Mouse (Mus musculus) kidney, postnatal 0 days (tissue): ENCODE results near the gene Wfdc11. TPM values are rescaled to one million over a fixed set of nuclear protein-coding genes. Genes with fewer than 3 reads are reported as not detected.
A peak's percentile ranks its signal among the peaks of the same experiment; 100 is the strongest.

Experiments used
- ATAC-seq: fragments of 200-750 bp; cut with Nextera tagmentation; replicated peaks from 2 replicates; pipeline ENCODE4 v1.8.0; 2017; ENCODE audit warnings: low read depth, moderate number of reproducible peaks, moderate TSS enrichment, moderate library complexity; ENCODE audit not compliant: low FRiP score
- DNase-seq: peaks from one replicate; pipeline ENCODE4 v3.0.0-alpha.2; 2016; ENCODE audit warnings: low spot score
- H3K27ac ChIP-seq: fragments of 300-500 bp; sonication (generic); 2 replicates; pipeline ENCODE4 v1.5.1; 2014; ENCODE audit warnings: mild to moderate bottlenecking
- H3K27me3 ChIP-seq: fragments of 300-500 bp; sonication (generic); 2 replicates; pipeline ENCODE4 v1.6.1; 2014; ENCODE audit warnings: low read length, mixed read lengths; ENCODE audit not compliant: insufficient read depth
- H3K36me3 ChIP-seq: fragments of 300-500 bp; sonication (generic); 2 replicates; pipeline ENCODE4 v1.6.1; 2014; ENCODE audit warnings: low read length, mixed read lengths; ENCODE audit not compliant: insufficient read depth
- H3K4me1 ChIP-seq: fragments of 300-500 bp; sonication (generic); replicated peaks from 2 replicates; pipeline ENCODE4 v1.6.1; 2014; ENCODE audit warnings: antibody characterized with exemption, low read length, mixed read lengths; ENCODE audit not compliant: insufficient read depth
- H3K4me2 ChIP-seq: fragments of 300-500 bp; sonication (generic); 2 replicates; pipeline ENCODE4 v1.6.1; 2014; ENCODE audit warnings: mild to moderate bottlenecking, low read length, moderate library complexity, mixed read lengths
- H3K4me3 ChIP-seq: fragments of 300-500 bp; sonication (generic); replicated peaks from 2 replicates; pipeline ENCODE4 v1.5.1; 2014; ENCODE audit warnings: low read depth, low read length
- H3K9ac ChIP-seq: fragments of 300-500 bp; sonication (generic); 2 replicates; pipeline ENCODE4 v1.6.1; 2014; ENCODE audit warnings: low read depth, low read length
- H3K9me3 ChIP-seq: fragments of 300-500 bp; sonication (generic); replicated peaks from 2 replicates; pipeline ENCODE4 v1.6.1; 2016; ENCODE audit warnings: low read length, inconsistent platforms, mixed read lengths
- CTCF ChIP-seq: IDR thresholded peaks from 2 replicates; pipeline ENCODE4 v1.5.1; 2016; ENCODE audit warnings: antibody characterized with exemption, low read depth, mild to moderate bottlenecking, moderate library complexity
- WGBS: fragments of 180-500 bp; shearing (Covaris S2); extraction: QIAGEN DNeasy Blood & Tissue Kit; methylation state at CpG from one replicate; pipeline ENCODE4 v1.1.7; 2014; 5-methylcytosine and 5-hydroxymethylcytosine counted together
- polyA plus RNA-seq: library from polyadenylated mRNA; unstranded; fragments of >200 nt; fragmentation: Nextera tagmentation; extraction: Ambion mirVana; gene quantifications from 2 replicates; pipeline ENCODE4 v1.2.1, GENCODE M21; 2015

Wfdc11 gene
- polyA plus RNA-seq, 1 experiment from 2014 or later = not detected

DNA sequence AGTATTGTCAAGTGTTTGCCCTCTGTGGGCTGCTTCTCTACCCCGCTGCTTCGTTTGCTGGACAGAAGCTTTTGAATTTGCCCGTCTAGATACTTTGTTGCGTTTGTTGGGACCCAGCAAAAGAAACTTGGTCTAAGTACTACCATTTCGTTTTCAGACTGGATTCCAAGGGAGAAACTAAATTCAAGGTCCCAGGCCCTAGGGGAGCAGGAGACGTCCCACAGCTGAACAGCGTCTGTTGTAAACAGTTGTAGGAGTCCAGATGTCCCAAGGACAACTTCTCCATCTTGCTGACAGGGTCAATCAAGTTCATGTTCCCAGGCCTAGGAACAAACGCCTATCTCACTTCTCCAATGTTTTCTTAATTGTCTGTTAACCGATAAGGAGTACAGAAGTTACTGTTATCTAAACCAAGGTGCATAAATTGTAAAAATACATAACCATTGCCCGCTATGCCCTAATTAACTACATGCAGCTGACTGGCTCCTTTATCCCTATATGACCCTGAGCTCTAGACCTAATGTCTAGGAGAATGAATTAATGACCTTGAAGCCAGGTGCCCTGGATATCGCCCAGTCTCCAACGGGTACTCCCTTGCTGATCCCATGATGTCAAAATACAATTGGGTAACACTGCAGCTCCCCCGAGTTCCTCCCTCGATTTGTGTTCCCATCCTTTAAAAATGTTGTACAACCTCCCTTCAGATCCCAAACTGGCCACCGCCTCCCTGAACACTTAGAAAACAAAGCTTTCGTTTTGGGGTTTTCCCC is 3.2 kb upstream of the Wfdc11 start:
- H3K4me3 ChIP-seq = no peak overlapping the region
- H3K9ac ChIP-seq = no peak overlapping the region
- no peak for DNase-seq
- H3K27ac ChIP-seq = no peak overlapping the region
- no peak for TF ChIP-seq CTCF
- WGBS = 69% methylated on average over 16 of the region's 16 CpGs
- H3K4me2 ChIP-seq = no peak overlapping the region
- no peak for ATAC-seq
- H3K36me3 ChIP-seq = no peaks in the 10 kb centered on the region
- no peaks in the 10 kb centered on the region for H3K9me3 ChIP-seq
- no peaks in the 10 kb centered on the region for H3K27me3 ChIP-seq
- no peaks in the 10 kb centered on the region for H3K4me1 ChIP-seq

DNA sequence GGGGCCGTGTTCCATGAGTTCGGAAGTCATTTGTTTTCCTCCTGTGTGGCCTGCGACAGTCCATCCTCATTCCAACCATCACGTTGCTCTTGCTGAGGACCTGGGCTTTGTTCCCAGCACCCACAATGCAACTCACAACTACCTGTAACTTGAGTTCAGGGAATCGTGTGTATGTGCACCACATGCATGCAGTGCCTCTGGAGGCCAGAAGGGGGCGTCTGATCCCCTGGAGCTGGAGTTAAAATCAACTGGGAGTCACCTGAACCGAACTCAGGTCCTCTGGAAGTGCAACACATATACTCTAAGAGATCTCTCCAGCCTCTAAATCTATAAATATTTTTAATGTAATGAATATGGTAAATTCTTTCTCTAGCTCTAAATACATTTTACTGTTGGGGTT is 2.2 kb upstream of the Wfdc11 start:
- Histone ChIP-seq H3K27me3 (no peaks in the 10 kb centered on the region), H3K27ac (no peak overlapping the region), H3K9me3 (no peaks in the 10 kb centered on the region), H3K4me3 (no peak overlapping the region), H3K4me1 (no peaks in the 10 kb centered on the region), H3K4me2 (no peak overlapping the region), H3K9ac (no peak overlapping the region), H3K36me3 (no peaks in the 10 kb centered on the region)
- peak; percentile 28; the same call in 1 of the 2 replicates for TF ChIP-seq CTCF
- ATAC-seq = no peak
- DNase-seq = no peak
- 80% methylated on average over 7 of the region's 7 CpGs for WGBS

DNA sequence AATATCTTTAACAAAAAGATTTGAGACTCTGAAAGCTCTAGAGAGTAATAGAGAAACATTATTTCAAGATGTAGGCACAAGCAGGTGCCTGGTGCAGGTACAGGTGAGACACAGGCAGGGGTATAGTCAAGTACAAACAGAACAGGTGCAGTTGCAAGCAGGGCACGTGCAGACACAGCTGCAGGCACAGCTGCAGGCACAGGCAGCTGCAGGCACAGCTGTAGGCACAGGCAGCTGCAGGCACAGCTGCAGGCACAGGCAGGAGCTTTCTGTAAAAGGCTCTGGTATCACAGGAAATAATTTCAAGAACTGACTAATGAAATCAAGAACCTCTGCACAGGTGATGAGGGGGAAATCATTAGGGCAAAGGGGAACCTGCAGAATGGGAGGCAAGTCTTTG is 2.9 kb downstream of the Wfdc11 start:
- H3K9me3 ChIP-seq = no peaks in the 10 kb centered on the region
- no peak for DNase-seq
- WGBS = 15% methylated on average over 1 of the region's 1 CpGs
- H3K36me3 ChIP-seq = no peaks in the 10 kb centered on the region
- no peaks in the 10 kb centered on the region for H3K4me1 ChIP-seq
- H3K4me2 ChIP-seq = no peak overlapping the region
- H3K4me3 ChIP-seq = no peak overlapping the region
- no peak overlapping the region for H3K27ac ChIP-seq
- no peak overlapping the region for H3K9ac ChIP-seq
- H3K27me3 ChIP-seq = no peaks in the 10 kb centered on the region
- no peak for ATAC-seq
- TF ChIP-seq CTCF = no peak

DNA sequence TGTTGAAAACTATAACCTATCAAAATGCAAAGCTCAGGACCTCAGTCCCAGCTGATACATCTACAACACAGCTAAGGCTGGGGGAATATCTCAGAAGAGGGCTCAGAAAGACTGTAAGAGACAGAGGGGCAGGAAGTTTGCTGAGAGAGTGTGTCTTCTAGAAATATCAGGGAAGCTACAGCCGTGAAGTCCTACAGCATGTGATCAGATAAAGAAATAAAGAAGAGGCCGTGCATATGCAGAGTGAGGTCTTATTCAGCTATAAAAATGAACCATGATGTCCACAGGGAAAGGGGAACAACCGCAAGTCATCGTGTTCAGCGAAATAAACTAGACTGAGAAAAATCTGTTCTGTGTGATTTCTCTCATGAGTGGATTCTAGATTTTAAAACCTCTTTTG is 3.6 kb downstream of the Wfdc11 start:
- no peaks in the 10 kb centered on the region for H3K36me3 ChIP-seq
- no peak for DNase-seq
- H3K9ac ChIP-seq = no peak overlapping the region
- no peaks in the 10 kb centered on the region for H3K27me3 ChIP-seq
- no peaks in the 10 kb centered on the region for H3K9me3 ChIP-seq
- WGBS = 73% methylated on average over 5 of the region's 5 CpGs
- no peak overlapping the region for H3K27ac ChIP-seq
- no peak for ATAC-seq
- no peak overlapping the region for H3K4me3 ChIP-seq
- no peaks in the 10 kb centered on the region for H3K4me1 ChIP-seq
- TF ChIP-seq CTCF = no peak
- no peak overlapping the region for H3K4me2 ChIP-seq

DNA sequence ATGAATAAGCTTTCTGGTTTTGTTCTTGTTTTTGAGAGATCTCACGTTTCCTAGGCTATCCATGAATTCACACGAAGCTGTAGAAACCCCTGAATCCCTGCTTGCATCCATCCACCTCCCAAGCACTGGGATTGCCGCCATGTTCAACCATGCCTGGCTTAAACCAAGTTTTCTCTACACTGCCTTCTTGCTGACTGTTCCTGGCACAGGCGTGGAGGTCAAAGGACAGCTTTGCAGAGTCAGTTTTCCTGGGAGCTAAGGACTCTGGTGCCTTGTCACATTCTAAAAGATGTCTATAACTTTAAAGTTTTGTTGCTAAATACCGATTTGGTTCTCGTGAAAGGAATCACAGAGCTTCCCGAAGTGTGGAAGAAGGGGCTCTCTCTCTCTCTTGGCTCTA is 9.0 kb downstream of the Wfdc11 start:
- no peak for ATAC-seq
- H3K36me3 ChIP-seq = no peaks in the 10 kb centered on the region
- no peaks in the 10 kb centered on the region for H3K9me3 ChIP-seq
- no peak for DNase-seq
- no peak for TF ChIP-seq CTCF
- 85% methylated on average over 7 of the region's 7 CpGs for WGBS
- H3K27ac ChIP-seq = no peak overlapping the region
- no peaks in the 10 kb centered on the region for H3K4me1 ChIP-seq
- no peak overlapping the region for H3K4me2 ChIP-seq
- no peaks in the 10 kb centered on the region for H3K27me3 ChIP-seq
- H3K9ac ChIP-seq = no peak overlapping the region
- H3K4me3 ChIP-seq = no peak overlapping the region

DNA sequence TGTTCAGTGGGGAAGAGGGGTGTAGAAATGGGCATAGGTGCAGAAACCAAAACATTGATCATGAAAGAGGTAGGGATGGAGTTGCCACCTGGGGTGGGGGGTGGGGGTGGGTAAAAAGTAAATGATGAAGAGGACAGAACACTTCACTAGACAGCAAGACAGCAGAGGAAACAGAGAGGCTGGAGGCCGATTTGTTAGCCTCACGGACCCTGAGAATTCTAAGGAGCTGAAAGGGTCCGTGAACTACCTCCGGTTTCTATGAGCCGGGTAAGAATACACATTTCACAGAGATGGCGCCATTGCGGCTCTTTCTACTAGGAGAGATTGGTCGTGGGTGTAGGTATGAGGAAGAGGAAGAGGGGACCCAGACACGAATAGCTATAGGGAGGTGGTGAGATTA is 17.4 kb downstream of the Wfdc11 start, which contains the start of gene Wfdc9:
Wfdc9 (minus strand) TSS at position 101 of the 400 bp plus-strand sequence.
- no peak for DNase-seq
- ATAC-seq = no peak
- H3K36me3 ChIP-seq = no peaks in the 10 kb centered on the region
- H3K27me3 ChIP-seq = no peaks in the 10 kb centered on the region
- H3K4me3 ChIP-seq = no peak within 1 kb of the TSS
- H3K9me3 ChIP-seq = no peaks in the 10 kb centered on the region
- TF ChIP-seq CTCF = no peak
- H3K4me1 ChIP-seq = no peaks in the 10 kb centered on the region
- 85% methylated on average over 9 of the region's 9 CpGs for WGBS
- H3K4me2 ChIP-seq = no peak within 1 kb of the TSS
- no peak within 1 kb of the TSS for H3K27ac ChIP-seq
- no peak within 1 kb of the TSS for H3K9ac ChIP-seq

DNA sequence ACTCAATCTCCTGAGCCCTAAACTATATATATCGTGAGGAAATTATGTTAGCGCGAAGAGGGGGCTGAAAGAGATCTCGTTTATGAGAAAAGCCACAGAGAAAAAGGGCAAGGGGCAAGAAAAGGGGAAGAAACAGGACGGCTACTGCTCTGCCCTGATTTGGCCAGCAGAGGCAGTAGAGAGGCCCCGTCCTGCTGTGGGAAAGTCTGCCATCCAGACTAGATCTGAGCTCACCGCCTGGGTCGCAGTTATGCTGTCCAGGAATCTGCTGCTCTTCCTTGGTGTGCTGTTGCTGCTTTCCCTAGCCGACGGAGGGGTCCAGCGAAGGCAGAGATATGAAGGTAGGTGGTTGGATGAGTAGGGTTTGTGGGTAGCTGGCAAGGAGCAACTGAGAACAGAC is 18.0 kb downstream of the Wfdc11 start, which contains the start of gene Wfdc10:
Wfdc10 (plus strand) TSS at position 189 of the 400 bp plus-strand sequence.
- DNase-seq = peak; percentile 57
- ATAC-seq = no peak
- WGBS = 20% methylated on average over 11 of the region's 11 CpGs
- Histone ChIP-seq H3K4me1 (no peaks in the 10 kb centered on the region), H3K36me3 (no peaks in the 10 kb centered on the region), H3K27me3 (no peaks in the 10 kb centered on the region), H3K27ac (no peak within 1 kb of the TSS), H3K9me3 (no peaks in the 10 kb centered on the region), H3K9ac (no peak within 1 kb of the TSS), H3K4me3 (no peak within 1 kb of the TSS), H3K4me2 (no peak within 1 kb of the TSS)
- TF ChIP-seq CTCF = peak; percentile 80
